Mouse (Mus musculus) A20 (cell line): ENCODE data around the gene L3mbtl4.

Experiments
- DNase-seq: peaks from one replicate; pipeline ENCODE4 v3.0.0-alpha.2; 2011; ENCODE audit warnings: low read depth, low spot score

The L3mbtl4 gene

GRCm38 (mm10) chr17:68642521-68643088, 369.0 kb downstream of the L3mbtl4 start:
- no peak for DNase-seq

DNA sequence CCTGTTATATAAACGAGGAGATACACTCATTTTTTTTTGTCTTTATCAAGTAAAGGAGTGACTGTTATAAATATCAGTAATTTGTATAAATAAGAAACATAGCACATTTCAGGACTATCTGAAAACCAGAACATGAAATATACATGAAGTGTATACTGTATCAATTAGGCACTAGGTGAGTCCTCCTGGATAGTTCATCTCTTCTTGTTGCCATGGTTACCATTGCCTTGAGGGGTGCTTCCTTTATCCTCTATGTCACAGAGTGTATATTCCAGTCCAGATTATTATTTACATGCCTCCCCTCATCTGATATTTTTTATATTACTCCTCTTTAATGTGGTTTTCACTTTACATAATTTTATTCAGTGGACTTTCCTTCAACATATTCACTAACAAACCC, 392.9 kb downstream of the L3mbtl4 start:
- no peak for DNase-seq

- DNase-seq, result no peak
These were observed 398.5 kb downstream of the L3mbtl4 start for GRCm38 (mm10) chr17:68672088-68672504.

- DNase-seq, result no peak
These were observed 437.1 kb downstream of the L3mbtl4 start for GRCm38 (mm10) chr17:68710701-68711100.

- no peak for DNase-seq
These were observed 437.8 kb downstream of the L3mbtl4 start for GRCm38 (mm10) chr17:68711350-68711749.

DNA sequence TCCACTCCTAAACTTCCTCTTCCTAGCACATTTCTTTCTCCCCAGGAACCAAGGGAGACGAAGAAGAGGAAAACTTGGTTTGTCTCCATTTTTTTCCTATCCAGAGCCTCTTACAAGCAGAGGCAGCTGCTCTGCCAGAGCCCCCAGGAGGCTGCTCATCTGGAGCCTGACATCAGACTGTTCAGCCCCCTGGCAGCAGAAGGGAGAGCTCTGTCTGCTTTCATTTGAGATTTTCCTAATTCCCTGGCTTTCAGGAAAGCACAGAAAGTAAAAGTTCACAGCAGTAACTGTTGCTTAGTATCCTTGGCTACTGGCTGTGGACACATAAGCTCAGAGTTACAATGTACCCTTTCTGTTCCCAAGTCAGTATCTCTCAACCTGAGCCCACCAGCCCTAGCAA, 474.7 kb downstream of the L3mbtl4 start:
- DNase-seq, result no peak

GRCm38 (mm10) chr17:68750513-68750912, 476.9 kb downstream of the L3mbtl4 start:
- no peak for DNase-seq

DNA sequence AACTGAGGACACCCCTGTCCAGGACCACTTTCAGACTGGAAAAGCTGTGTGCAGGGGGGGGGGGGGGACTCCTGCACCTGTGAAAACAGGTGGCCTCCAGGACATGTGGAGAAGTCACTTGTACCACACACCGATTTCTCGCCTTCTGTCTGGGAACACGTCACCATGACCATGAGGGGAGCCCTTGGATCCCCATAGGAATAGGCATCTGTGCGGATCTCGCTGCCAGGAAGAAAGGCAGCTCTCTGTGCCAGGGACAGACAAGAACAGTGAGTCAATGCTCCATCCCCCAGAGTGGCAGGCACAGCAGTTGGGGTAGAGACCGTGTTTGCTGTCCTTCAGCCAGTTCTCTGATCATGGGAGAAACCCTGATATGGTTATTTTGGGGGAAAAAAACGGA, 479.5 kb downstream of the L3mbtl4 start:
- no peak for DNase-seq

- DNase-seq, result no peak
These were observed 481.2 kb downstream of the L3mbtl4 start for GRCm38 (mm10) chr17:68754789-68755188.

GRCm38 (mm10) chr17:68758428-68758827, 484.8 kb downstream of the L3mbtl4 start:
- DNase-seq, result no peak

- no peak for DNase-seq
These were observed 485.3 kb downstream of the L3mbtl4 start for GRCm38 (mm10) chr17:68758936-68759335.

GRCm38 (mm10) chr17:68759978-68760377, 486.4 kb downstream of the L3mbtl4 start:
- no peak for DNase-seq

- no peak for DNase-seq
These were observed 490.8 kb downstream of the L3mbtl4 start for GRCm38 (mm10) chr17:68764329-68764880.

DNA sequence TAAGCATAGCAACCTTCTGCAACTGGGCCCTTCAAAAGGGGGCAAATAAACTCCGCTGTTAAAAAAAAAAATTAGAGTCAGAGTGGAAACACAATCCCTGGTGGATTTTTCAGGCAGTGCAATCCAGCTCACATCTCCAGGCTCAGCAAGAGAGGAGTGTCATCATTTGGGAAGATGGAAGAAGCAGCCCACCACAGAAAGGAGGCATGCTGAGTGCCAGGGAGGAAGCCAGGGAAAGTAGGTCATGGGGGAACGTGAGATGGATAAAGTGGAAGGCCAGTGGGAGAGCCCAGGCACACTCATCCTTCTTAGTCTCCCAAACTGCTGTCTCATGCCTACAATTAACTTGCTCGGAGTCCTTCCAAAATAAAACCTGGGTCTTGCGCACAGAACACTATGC, 496.0 kb downstream of the L3mbtl4 start:
- no peak for DNase-seq

- no peak for DNase-seq
These were observed 497.6 kb downstream of the L3mbtl4 start for GRCm38 (mm10) chr17:68771046-68771750.

DNA sequence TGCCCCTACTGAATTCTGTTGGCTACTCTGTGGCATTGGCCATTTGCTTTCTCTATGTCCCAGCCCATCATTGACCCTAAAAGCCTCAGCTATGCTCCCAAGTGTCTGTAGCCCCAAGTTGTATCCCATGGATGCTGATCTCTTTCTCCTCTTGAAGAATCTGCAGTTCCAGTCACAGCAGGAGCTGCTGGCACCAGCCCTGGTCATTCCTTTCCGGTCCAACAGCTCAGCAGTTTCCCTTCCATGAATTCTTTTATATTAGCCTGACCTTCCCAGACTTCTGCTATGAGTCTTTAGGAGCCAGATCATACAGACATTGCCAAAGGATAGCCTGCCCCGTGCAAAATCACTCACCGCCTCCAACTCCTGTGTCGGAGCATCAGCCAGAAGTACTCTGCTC, 520.1 kb downstream of the L3mbtl4 start:
- DNase-seq, result no peak

- DNase-seq, result no peak
These were observed 552.7 kb downstream of the L3mbtl4 start, which contains the start of gene Tmem200c for GRCm38 (mm10) chr17:68826323-68826722. TSS of gene Tmem200c (plus strand) at chr17:68826623.
